Mouse (Mus musculus): ENCODE measurements around the gene Ctdsp2.

The Ctdsp2 gene

DNA sequence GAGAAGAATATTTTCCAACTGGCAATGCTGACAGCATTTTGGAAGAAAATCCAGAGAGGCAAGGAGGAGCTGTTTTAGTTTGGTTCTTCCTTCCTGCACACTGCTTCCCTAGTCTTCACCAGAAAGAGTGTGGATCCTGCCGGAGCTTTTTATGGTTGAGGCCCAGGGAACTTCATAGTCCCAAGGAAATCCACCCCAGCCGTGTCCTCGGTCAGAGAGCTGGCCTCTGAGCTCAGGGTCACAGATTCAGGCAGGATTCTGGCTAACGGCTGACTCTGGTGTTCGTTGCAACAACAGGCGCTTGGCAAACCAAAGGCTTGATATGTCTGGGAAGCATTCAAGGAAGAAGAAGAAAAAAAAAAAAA lies 15.6 kb upstream of the Ctdsp2 start:
- no peak for DNase-seq (ENCODE audit: low spot score)

DNA sequence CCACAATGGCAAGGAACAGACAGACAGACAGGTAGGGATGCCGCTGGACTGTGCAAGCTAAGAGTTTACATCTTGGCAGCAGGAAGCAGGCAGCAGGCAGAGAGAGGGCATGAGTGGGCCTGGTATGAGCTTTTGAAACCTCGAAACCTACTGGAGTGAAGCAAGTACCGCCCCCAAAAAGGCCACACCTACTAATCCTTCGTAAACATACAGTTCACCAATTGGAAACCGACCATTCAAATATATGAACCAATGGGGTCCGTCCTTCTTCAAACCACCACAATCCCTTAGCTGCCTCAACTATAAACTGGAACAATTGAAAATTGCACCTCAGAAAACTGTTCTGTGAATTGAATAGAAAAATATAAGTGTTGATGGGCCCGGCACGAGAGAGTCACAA lies 14.7 kb upstream of the Ctdsp2 start:
- DNase-seq (ENCODE audit: low spot score): no peak

DNA sequence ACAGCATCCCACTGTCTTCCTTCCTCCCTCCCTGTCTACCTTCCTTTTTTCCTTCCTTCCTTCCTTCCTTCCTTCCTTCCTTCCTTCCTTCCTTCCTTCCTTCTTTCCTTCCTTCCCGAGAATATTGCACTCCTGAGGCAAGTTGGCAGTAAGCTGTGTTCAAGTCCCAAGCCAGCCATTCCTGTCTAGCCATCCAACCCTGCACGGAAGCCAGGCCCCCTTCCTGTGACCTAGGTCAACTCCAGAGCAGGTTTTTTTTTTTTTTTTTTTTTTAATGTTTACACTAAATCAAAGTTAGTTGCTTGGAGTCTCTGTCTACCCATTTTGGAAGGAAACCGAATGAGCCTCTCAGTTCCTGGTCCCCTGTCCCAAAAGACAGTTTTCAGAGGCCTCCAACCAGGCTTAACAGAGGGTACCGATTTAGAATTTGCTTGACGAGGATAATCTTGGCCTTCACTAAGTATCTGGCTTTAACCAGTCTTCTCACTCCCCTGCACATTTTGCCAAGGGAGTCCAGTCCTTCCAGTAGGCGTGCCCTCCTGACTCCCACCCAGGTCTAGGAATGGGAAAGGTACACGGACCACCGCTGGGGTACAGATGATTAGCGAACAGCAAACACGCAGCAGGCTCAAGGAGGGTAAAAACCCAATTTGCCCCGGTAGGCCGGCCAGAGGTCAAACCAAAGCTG lies 7.0 kb upstream of the Ctdsp2 start:
- no peak for DNase-seq (ENCODE audit: low spot score)

DNA sequence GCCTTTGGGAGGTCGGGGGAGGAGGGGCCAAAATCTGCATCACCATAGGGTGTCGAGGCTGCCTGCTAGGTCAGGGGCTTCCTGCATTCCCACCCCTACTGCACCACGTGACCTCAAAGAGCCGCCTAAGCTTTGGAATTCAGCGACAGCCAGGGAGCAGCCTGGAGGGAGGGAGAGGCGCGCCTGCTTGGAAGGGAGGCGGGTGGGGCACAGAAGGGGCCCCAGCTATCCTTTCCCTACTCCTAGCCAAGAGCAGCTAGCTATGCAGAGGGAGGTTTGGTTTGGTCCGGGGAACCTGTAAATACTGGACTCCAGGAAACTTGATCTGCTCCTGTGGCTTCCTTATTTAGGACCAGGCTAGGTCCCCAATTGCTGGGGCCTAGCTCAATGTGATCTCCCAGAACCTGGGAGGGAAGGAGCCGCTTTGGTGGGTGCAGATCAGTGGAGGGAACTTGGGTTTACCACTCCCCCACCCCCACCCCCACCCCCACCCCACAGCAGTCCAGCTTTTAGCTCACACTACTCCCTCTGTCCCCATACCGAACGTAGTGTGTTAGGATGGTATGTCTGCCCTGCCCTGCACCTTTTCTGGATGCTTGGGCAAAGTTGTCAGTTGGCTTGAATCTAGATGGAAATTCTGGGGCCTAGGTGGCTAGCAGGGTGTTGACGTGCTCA lies 6.3 kb upstream of the Ctdsp2 start:
- peak; percentile 80 for DNase-seq (ENCODE audit: low spot score)

DNA sequence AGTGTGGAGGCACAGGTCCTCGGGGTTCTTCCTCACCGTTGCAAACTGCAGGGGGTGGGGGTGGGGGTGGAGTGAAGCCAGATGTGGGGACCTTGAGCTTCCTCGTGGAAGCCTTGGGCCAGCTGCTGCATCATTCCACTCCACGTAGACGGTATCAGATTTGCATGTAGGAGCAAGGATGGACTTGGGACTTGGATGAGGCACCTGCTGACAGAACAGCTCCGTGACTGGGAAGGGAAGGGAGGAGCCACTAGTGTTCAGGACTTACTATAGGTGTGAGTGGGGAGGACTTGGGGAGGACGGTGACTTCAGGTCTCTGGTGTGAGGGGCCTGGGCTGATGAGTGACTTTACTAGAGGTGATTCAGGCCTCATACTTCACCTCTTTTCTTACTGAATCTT lies 5.5 kb upstream of the Ctdsp2 start:
- DNase-seq (ENCODE audit: low spot score): no peak

DNA sequence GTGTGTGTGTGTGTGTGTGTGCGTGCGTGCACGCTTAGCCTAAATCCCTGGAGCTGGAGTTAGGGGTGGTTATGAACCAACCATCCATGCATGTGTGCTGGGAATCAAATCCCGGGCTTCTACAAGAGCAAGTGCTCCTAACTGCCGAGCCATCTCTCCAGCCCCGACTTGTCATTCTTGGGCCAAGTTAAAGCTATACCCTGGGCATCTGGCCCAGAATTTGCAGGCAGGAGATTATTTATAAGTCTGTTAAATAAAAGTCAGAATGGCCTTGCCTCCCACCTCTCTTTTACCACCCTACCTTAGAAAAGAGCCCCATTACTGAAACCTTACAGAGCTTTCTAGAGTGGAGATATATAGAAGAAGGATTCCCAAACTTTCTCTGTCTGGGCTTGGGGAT lies 2.8 kb upstream of the Ctdsp2 start:
- DNase-seq (ENCODE audit: low spot score): no peak

DNA sequence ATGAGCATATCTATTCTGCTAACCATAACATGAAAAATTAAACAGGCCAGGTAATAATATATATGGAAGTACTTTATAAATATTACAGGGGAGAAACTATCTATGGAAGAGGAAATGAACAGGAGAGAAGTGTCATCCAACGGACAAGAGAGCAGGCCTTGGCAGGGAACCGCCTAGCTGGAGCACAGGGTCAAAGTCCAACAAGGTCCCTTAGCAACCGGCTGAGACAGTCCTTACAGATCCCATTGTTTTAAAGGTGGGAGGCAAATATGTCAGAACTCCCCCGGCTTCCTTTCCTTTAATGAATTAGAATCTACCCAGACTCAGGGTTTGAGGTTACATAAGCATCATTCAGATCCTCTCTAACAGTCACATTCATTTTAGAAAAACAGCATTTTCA lies 1.4 kb upstream of the Ctdsp2 start:
- DNase-seq (ENCODE audit: low spot score): no peak

DNA sequence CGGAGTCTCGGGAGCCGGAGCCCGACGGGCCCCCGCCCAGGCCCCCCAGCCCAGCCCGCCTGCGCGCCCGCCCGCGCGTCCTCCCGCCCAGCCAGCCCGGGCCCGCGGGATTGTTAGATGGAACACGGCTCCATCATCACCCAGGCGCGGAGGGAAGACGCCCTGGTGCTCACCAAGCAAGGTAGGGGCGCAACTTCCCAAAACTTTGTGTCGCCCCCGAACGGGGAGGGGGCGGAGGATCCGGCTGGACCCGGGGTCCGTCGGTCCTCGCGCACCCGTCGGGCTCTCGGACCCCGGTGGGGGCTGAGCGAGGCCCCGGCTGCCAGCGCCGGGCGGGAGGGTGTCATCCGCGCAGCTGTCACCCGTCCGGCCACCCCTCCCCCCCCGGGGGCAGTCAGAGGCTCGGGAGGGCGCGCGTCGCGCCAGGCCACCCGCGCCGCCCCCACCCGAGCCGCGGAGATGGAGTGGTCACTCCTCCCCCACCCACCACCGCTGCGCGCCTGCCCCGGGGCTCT lies 661 bp downstream of the Ctdsp2 start:
- DNase-seq (ENCODE audit: low spot score): no peak

DNA sequence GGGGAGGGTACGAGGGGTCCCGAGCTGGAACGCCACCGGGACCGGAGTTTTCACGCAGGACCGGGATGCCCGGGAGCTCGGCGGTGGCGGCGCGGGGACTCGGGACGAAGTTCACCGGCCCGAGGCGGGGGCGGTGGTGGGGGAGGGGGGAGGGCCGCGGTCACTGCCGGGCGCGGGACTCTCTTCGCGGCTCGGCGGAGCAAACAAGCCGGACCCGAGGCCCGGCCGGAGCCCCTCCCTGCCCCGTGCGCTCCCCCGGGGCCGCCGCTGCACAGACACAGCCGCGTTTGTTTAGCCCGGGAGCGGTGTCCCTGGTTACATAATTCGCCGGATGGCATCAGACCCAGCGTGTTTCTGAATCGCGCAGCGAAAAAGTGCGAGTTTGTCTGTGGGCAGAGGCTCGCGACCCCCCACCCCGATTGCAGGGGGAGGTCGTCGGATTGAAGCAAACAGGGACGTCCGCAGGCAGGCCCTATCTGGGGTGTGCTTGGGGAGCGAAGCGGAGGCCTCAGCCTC lies 1.2 kb downstream of the Ctdsp2 start:
- DNase-seq (ENCODE audit: low spot score): no peak

DNA sequence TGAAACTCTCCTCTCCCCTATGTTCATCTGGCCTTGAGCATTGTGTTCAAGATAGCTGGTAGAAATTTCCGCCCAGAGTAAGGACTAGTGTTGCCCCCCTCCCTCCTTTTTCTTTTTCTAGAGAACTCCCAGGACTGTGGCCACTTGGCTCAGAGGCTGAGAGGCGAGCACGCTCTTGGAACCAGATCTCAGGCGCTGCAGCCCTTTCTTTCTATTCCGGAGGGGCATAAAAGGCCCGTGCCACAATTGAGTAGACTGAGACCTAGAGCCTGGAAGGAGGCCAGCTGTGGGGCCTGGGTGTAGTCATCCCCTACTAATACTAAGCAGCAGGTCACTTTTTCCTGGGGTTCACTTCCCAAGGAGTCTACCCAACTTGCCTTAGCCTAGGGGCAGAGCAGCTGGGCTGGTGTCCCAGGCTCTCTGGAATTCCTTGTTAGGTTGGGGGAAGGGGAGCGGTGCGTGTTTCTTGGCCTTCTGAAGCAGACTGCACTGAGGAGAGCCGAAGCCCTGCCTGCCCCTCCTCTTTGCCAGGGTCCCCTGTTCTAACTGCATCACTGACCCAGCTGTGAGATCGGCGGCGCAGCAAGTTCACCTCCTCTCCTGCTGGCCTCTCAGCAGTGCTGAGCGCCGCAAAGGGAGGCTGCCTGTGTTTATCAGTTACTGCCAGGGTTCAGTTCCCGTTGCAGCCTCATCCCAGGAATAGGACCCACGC lies 1.9 kb downstream of the Ctdsp2 start:
- DNase-seq (ENCODE audit: low spot score): no peak

DNA sequence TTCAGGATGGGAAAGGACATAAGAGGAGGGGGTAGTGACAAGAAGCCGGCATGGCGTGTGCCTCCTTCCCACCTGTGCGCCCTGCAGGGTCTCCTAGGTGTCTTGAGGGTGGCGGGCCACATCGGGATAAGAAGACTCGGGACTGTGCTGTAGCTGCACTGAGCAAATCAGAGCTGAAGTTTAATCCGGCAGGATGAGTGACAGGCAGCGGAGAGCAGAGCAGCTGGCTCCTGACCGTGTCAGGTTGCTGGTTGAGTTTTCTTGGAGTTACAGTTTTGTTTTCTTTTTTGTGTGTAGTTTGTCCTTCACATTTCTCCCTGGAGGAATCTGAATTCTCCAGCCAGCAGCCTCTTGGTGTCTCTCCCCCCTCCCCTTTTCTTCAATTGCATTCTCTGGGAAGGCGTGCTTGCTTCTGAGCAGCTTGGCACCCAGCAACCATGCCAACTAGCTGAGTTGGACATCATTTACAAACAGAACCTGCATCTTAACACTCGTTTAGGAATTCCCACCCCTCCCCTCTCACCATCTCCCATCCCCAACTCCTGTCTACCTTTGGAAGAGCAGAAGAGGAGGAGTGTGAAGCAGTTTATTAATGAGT lies 2.5 kb downstream of the Ctdsp2 start:
- DNase-seq (ENCODE audit: low spot score): no peak

DNA sequence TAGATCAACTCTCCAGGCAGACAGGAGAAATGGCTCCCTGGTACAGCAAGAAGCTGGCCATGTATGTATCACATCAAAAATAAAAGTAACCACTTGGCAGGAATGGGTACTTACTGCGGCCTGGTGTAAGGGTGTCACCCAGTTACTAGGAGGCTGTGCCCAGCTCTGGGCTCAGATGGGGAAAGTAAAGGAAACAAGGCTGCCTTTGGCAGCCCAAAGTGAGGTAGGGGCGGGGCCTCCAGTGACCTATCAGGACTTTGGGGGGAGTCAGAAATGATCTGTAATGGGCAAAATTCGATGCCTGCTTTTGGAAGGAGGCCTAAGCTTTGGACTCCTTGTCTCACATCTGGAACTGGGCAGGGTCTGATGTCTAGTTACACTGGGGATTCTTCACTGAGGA lies 3.2 kb downstream of the Ctdsp2 start:
- no peak for DNase-seq (ENCODE audit: low spot score)

DNA sequence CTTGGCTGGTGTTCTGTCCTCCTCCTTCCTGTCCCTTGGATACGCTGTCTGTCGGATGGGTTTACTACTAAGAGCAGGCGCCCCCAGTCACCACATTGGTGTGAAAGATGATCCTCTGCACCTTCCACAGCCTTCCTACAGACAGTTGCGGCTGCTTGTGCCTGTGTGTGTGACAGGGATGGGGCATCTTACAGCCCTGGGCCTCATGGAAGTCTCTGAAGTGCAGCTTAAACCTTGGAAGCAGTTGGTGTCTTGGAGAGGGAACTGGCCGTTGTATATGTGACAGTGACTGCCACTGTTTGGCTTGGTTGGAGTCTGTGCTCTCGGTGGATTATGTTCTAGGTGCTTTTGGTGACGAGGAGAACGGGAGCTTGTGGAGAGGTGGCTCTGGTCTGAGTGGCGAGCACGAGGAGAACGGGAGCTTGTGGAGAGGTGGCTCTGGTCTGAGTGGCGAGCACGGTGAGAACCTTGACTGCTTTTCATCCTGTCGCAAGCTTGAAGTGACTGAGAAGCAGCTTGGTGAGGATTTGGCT lies 4.7 kb downstream of the Ctdsp2 start:
- DNase-seq (ENCODE audit: low spot score): no peak

DNA sequence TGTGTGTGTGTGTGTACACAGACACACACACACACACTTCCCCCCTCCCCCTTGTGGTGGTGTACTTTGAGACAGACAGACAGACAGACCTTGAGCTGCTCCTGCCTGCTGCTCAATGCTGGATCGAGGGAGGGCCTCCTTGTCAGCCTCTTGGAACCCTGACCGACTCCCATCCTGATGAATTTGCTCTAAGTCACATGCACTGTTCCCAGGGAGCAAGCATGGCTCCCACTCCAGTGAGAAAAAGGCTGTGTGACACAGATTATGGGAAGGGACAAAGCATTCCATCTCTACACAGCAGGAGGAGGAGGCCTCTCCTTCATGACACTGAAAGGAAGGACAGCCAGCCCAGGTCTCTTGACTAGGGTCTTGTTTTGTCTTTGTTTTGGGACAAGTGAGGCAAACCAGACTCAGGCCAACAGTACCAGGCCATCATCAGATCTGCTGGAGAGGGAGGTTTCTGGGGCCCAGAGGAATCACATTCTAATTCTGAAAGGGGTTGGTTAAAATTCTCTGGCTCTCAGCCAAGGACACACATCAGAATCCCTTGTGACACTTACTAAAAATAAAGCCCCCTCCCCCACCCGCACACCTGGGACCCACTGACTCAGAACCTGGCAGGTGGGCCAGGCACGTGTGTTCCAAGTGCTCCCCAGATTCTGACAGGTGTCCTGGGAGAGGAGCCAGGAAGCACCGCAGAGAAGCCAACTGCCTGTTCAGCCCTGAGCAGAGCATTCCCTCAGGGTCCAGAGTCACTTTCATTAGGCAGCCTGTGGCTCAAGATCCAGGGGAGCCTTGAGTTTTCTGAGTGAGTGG lies 5.9 kb downstream of the Ctdsp2 start:
- no peak for DNase-seq (ENCODE audit: low spot score)

DNA sequence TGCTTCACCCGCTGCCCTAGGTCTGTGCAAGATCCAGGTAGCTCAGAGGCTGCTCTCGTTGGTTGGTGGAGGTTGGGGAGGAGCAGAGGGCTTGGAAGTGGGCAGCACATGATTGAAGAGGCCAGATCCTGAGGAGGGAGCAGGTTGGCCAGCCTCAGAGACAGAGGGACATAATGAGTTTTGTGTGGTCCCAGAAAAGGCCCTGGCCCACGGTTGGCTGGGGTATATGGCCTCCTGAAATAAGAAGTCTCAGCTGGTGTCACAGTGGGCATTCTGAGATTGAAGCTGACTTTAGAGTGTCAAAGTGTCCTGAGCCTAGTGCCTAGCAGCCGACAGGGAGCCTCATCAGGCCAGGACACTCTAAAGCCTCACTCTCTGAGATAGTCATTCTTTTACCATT lies 6.6 kb downstream of the Ctdsp2 start:
- DNase-seq (ENCODE audit: low spot score): no peak

DNA sequence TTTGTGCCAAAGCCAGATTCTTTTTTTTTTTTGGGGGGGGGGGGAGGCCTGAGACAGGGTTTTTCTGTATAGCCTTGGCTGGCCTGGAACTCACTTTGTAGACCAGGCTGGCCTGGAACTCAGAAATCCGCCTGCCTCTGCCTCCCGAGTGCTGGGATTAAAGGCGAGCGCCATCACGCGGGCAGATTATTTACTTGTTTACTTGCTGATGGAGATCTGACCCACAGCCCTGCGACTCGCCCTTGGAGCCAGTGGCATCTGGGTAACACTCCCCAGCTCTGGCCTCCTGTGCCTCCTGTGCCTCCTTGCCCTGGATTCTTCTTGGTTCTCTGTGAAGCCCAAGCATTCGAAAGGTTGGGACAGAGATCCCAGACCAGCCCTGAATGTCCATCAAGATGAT lies 7.1 kb downstream of the Ctdsp2 start:
- no peak for DNase-seq (ENCODE audit: low spot score)

DNA sequence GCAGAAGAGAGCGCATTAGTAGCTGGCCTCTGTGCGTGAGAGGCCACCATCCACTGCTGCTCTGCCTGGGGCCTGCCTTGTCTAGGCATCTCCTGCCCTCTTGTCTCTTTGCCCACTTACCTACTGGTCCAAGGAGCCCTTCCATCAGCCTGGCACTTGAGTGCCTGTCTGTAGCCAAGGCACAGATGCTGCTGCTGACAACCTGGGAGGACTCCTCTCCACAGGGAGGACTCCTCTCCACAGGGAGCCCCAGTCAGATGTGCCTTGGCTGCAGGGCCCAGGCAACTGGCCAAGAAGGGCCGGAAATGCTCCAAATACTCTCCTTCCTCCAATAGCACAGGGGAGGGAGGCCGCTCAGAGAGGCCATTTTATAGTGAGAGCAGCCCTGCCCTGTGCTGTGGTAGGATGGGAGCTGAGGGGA lies 8.0 kb downstream of the Ctdsp2 start:
- no peak for DNase-seq (ENCODE audit: low spot score)

DNA sequence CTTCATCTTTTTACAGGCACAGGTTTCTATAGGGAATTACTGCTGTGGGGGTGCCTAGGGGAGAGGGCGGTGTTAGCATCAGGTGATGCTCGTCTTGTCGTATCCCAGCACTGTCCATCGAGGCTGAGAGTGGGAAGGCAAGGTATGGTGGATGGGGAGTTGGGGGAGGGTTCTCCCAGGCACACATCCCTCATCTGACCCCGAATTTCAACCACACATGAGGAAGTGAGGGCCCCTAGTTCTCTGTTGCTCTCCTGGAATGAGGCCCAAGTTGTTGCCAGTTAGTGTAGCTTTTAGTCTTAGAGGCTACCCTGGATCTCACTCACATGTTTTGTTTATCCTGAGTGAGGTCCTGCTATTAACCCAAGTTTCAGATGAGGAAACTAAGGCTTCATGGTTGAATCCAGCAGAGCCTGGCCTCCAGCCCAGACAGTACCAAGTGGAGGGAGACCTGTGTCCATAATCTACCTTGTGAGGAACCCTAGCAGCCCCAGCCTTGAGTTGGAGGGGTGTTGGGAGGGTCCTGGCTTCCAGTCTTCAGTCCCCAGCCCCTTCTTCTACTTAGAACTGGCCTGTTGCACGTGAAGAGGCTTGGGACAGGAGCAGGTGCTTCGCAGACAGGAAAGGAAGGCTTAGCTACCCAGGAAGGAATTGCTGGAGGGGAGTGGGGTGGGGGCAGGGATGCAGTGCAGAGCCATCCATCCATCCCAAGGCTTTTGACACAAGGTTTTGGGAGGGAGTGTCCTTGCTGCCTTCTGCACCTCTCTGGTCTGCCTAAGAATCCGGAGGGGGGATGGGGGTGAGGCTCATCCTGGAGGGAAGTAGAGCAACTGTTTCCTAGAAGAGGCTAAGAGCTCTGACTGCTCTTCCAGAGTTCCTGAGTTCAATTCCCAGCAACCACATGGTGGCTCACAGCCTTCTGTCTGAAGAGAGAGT lies 8.9 kb downstream of the Ctdsp2 start:
- no peak for DNase-seq (ENCODE audit: low spot score)

DNA sequence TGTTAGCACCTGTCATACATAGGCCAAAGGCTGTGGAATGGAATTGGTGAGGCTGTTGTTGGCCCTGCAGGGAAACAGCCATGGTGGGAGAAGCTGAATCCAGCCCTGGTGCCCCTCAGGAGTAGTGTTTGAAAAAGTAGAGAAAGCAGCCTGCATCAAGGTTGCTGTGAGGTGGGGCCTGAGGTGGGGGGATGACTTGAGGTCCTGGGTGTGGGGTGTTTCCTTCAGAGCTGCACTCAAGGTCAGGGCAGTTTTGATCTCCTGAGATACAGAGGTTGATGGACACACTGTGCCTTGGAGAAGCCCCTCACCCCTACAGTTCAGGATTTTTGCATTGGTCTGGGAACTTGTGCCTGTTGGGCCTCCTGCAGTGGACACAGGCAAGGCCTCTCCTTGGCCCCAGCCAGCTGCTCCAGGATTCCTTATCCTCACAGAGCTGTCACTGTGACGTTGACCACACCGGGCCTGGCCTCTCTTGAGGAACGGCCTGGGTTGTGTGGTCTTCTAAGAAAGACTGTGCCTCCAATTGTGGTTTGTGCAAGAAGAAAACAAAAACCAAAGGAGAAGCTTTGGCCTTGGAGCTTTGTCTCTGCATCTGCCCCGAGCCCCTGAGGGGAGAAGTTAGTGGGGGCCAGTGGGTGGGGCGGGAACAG lies 10.1 kb downstream of the Ctdsp2 start:
- no peak for DNase-seq (ENCODE audit: low spot score)
